14 mouse cellular contexts compared by ENCODE assay signal in the genomic region with DNA sequence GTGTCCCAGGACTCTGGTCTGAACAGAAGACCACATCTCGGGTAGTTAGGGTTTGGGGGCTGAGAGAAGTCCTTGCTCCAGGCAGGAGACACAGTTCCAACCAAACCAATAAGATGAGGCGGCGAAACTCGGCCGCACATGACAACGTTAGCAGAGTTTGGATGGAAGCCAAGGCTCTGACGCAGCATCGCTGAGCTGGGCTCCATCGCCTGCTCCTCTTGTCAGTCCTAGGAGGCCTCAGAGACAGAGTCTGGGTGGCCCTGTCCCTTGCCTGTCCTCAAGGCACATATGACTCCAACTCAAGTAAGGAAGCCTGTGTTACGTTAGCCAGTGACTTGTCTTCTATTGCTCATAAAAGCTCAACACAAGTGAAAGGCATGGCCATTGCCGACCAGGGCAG.
DNase-seq lines count a peak whose midpoint lies in the region; ATAC-seq and TF ChIP-seq lines count a peak whose summit lies in the region.
"Had no signal": no experiment of that assay in that cellular context is flagged by ENCODE, and none has a peak within 500 bp of the region (broad histone marks: within the 10 kb centered on the region; RNA-seq: fewer than 3 reads in every experiment).

No protein-coding gene starts in this region.

- H3K9me3 ChIP-seq in MEL (replicated peaks; ENCODE audit: insufficient read depth, low read length), result no peaks in the 10 kb centered on the region
- no peaks in the 10 kb centered on the region for H3K9me3 ChIP-seq in heart, postnatal 0 days (replicated peaks; ENCODE audit: control insufficient read depth, low read length)
- H3K9me3 ChIP-seq: liver, embryonic 15.5 days; neural tube, embryonic 15.5 days had no signal

- 42% methylated on average over 11 of the region's 11 CpGs for WGBS in heart, postnatal 0 days

- no peak for TF ChIP-seq POLR2A in MEL (IDR thresholded peaks at IDR 0.05; ENCODE audit: control insufficient read depth in 1 of 2, insufficient read depth in 1 of 2, low read depth in 1 of 2, low read length in 2 of 2, poor library complexity in 1 of 2)

- no peak overlapping the region for H3K9ac ChIP-seq in MEL (ENCODE audit: control insufficient read depth, low read depth, low read length, poor library complexity, severe bottlenecking)
- no peak overlapping the region for H3K9ac ChIP-seq in heart, postnatal 0 days (replicated peaks; ENCODE audit: low read depth, low read length)
- H3K9ac ChIP-seq: liver, embryonic 15.5 days; neural tube, embryonic 15.5 days had no signal

- TF ChIP-seq EP300 in MEL (IDR thresholded peaks at IDR 0.05; ENCODE audit: low read depth in 1 of 2, low read length in 2 of 2), result no peak
- no peak for TF ChIP-seq EP300 in heart, postnatal 0 days (IDR thresholded peaks at IDR 0.05; ENCODE audit: low read depth)

- H3K4me3 ChIP-seq in MEL (ENCODE audit: control insufficient read depth in 1 of 2, insufficient read depth in 1 of 2, low read depth in 2 of 2, low read length in 2 of 2), result no peak overlapping the region
- H3K4me3 ChIP-seq in heart, postnatal 0 days (ENCODE audit: low read depth, low read length), result no peak overlapping the region
- H3K4me3 ChIP-seq: layer of hippocampus, adult 2 months; liver, embryonic 15.5 days; neural tube, embryonic 15.5 days had no signal

- no peaks in the 10 kb centered on the region for H3K36me3 ChIP-seq in MEL (ENCODE audit: control insufficient read depth in 1 of 2, insufficient read depth in 2 of 2, low read length in 2 of 2)
- H3K36me3 ChIP-seq in heart, postnatal 0 days (replicated peaks; ENCODE audit: control insufficient read depth, insufficient read depth, low read length), result no peaks in the 10 kb centered on the region
- H3K36me3 ChIP-seq: liver, embryonic 15.5 days; neural tube, embryonic 15.5 days had no signal

- TF ChIP-seq RAD21 in MEL (IDR thresholded peaks at IDR 0.05; ENCODE audit: low read depth, low read length), result no peak

- H3K27ac ChIP-seq in MEL (ENCODE audit: control insufficient read depth, low read depth, low read length), result no peak overlapping the region
- no peak overlapping the region for H3K27ac ChIP-seq in heart, postnatal 0 days (ENCODE audit: low read depth)
- H3K27ac ChIP-seq: layer of hippocampus, adult 2 months; liver, embryonic 15.5 days; neural tube, embryonic 15.5 days had no signal

- no peaks in the 10 kb centered on the region for H3K27me3 ChIP-seq in MEL (ENCODE audit: control insufficient read depth in 1 of 2, insufficient read depth in 2 of 2, low read length in 2 of 2)
- H3K27me3 ChIP-seq in heart, postnatal 0 days (ENCODE audit: control insufficient read depth, insufficient read depth, low read length), result no peaks in the 10 kb centered on the region
- H3K27me3 ChIP-seq: liver, embryonic 15.5 days; neural tube, embryonic 15.5 days had no signal

- no peak overlapping the region for H3K4me2 ChIP-seq in heart, postnatal 0 days (ENCODE audit: low read depth, low read length)
- H3K4me2 ChIP-seq: liver, embryonic 15.5 days; neural tube, embryonic 15.5 days had no signal

- peak; percentile 47; the same call in 1 of the 2 replicates for ATAC-seq in heart, postnatal 0 days (ENCODE audit: insufficient read depth, low read depth)
- no peak for ATAC-seq in inflammation-experienced regulatory T-cells, adult 6 months
- ATAC-seq: midbrain, embryonic 16.5 days had no signal

- DNase-seq in cerebellum, postnatal 10 days, result peak; percentile 43 to 51
- DNase-seq in cerebellum, postnatal 14 days, result no peak
- DNase-seq in left cerebral cortex, postnatal 14 days (ENCODE audit: low spot score in 2 of 2), result peak; percentile 42 to 43
- no peak for DNase-seq in left cerebral cortex, adult 9 months (ENCODE audit: low spot score in 2 of 2)
- DNase-seq in MEL (ENCODE audit: low read depth, low spot score), result peak; percentile 28
- DNase-seq in heart, postnatal 0 days (ENCODE audit: low spot score), result no peak
- DNase-seq in frontal cortex, postnatal 14 days (ENCODE audit: low spot score in 2 of 2), result no peak
- DNase-seq: kidney, adult 11 months; right cerebral cortex, postnatal 14 days had no signal

- no peaks in the 10 kb centered on the region for H3K4me1 ChIP-seq in MEL (ENCODE audit: control insufficient read depth in 1 of 2, insufficient read depth in 2 of 2, low read length in 2 of 2)
- H3K4me1 ChIP-seq in heart, postnatal 0 days (ENCODE audit: control insufficient read depth, insufficient read depth), result no peaks in the 10 kb centered on the region
- H3K4me1 ChIP-seq: liver, embryonic 15.5 days had no signal

- H3K79me2 ChIP-seq in MEL (ENCODE audit: control insufficient read depth, insufficient read depth, low read length, poor library complexity), result no peaks in the 10 kb centered on the region

- TF ChIP-seq CTCF in MEL (IDR thresholded peaks at IDR 0.05 in 2 of 3, conservative IDR thresholded peaks at IDR 0.05 in 1 of 3; ENCODE audit: control insufficient read depth in 1 of 3, insufficient read depth in 1 of 3, low read depth in 2 of 3, low read length in 3 of 3, poor library complexity in 1 of 3, severe bottlenecking in 1 of 3), result no peak
- no peak for TF ChIP-seq CTCF in heart, postnatal 0 days (IDR thresholded peaks at IDR 0.05; ENCODE audit: low read depth)

- intact Hi-C loops in left cerebral cortex, postnatal 14 days (cut with DNase I), result no loop called here

TF ChIP-seq in MEL, 35 proteins besides CTCF, POLR2A, EP300 and RAD21:
- TF ChIP-seq USF2 (IDR thresholded peaks at IDR 0.05; ENCODE audit: borderline replicate concordance in 1 of 2, insufficient read depth in 1 of 2, low read depth in 1 of 2, low read length in 2 of 2) (no peak), MAX (IDR thresholded peaks at IDR 0.05; ENCODE audit: low read length) (no peak), SMC3 (IDR thresholded peaks at IDR 0.05; ENCODE audit: low read depth, low read length) (no peak), MAZ (IDR thresholded peaks at IDR 0.05; ENCODE audit: low read depth, low read length) (no peak), ZMIZ1 (IDR thresholded peaks at IDR 0.05; ENCODE audit: low read depth, low read length) (no peak), GATA1 (IDR thresholded peaks at IDR 0.05; ENCODE audit: low read depth, low read length) (no peak), CHD1 (IDR thresholded peaks at IDR 0.05; ENCODE audit: low read depth, low read length) (no peak), ZKSCAN1 (IDR thresholded peaks at IDR 0.05; ENCODE audit: low read depth, low read length) (no peak), TBP (IDR thresholded peaks at IDR 0.05; ENCODE audit: low read depth, low read length) (no peak), MEF2A (IDR thresholded peaks at IDR 0.05; ENCODE audit: extremely low read depth, insufficient replicate concordance, low read depth, low read length, poor library complexity, severe bottlenecking) (no peak), RCOR1 (IDR thresholded peaks at IDR 0.05; ENCODE audit: low read depth, low read length) (no peak)

Comparison
In these comparisons a context has a peak if more than half of its experiments do, and no peak if none do; other contexts are left out.
1. DNase-seq: peak in cerebellum, postnatal 10 days (2 of 2), left cerebral cortex, postnatal 14 days (2 of 2) and MEL (single experiment); none in cerebellum, postnatal 14 days (0 of 2), left cerebral cortex, adult 9 months (0 of 2), heart, postnatal 0 days (single experiment) and frontal cortex, postnatal 14 days (0 of 2).